Mouse (Mus musculus) ES-Bruce4 (cell line): Measurements from ENCODE around the gene Phactr1. TPM values are rescaled to one million over a fixed set of nuclear protein-coding genes. Genes with fewer than 3 reads are reported as not detected.
A peak's percentile ranks its signal among the peaks of the same experiment; 100 is the strongest.

ENCODE experiments used
- H3K27ac ChIP-seq: 2 replicates; pipeline ENCODE4 v1.5.1; 2012; ENCODE audit warnings: low read length, inconsistent platforms; ENCODE audit not compliant: insufficient read depth
- H3K27me3 ChIP-seq: 2 replicates; pipeline ENCODE4 v1.6.1; 2012; ENCODE audit warnings: mild to moderate bottlenecking, low read length, inconsistent platforms; ENCODE audit not compliant: control insufficient read depth, poor library complexity, insufficient read depth, severe bottlenecking
- H3K36me3 ChIP-seq: 2 replicates; pipeline ENCODE4 v1.6.1; 2012; ENCODE audit warnings: inconsistent platforms, mild to moderate bottlenecking, low read length, moderate library complexity; ENCODE audit not compliant: control insufficient read depth, poor library complexity, insufficient read depth, severe bottlenecking
- H3K4me1 ChIP-seq: one replicate; pipeline ENCODE4 v1.8.1; 2011; ENCODE audit warnings: low read length; ENCODE audit not compliant: control insufficient read depth, insufficient read depth
- H3K4me3 ChIP-seq: 2 replicates; pipeline ENCODE4 v1.5.1; 2011; ENCODE audit warnings: low read depth, mild to moderate bottlenecking, low read length
- H3K9ac ChIP-seq: 2 replicates; pipeline ENCODE4 v1.6.1; 2012; ENCODE audit warnings: low read depth, mild to moderate bottlenecking, inconsistent platforms; ENCODE audit not compliant: poor library complexity, severe bottlenecking
- H3K9me3 ChIP-seq: replicated peaks from 2 replicates; pipeline ENCODE4 v1.6.1; 2012; ENCODE audit warnings: mild to moderate bottlenecking, low read length, inconsistent platforms; ENCODE audit not compliant: control insufficient read depth, poor library complexity, insufficient read depth, severe bottlenecking
- CTCF ChIP-seq: IDR thresholded peaks from one replicate; pipeline ENCODE4 v1.8.1; 2011; ENCODE audit warnings: low read depth, low read length
- EP300 ChIP-seq: IDR thresholded peaks from 2 replicates; pipeline ENCODE4 v1.6.1; 2011; ENCODE audit warnings: low read depth, low read length; ENCODE audit not compliant: insufficient read depth
- POLR2A ChIP-seq: IDR thresholded peaks from one replicate; pipeline ENCODE4 v1.8.1; 2011; ENCODE audit warnings: low read length; ENCODE audit not compliant: insufficient read depth
- polyA plus RNA-seq: library from polyadenylated mRNA; stranded (reverse); fragments of >200 nt; gene quantifications from 2 replicates; pipeline ENCODE4 v1.2.4, GENCODE M21; 2011; ENCODE audit warnings: low read depth; ENCODE audit not compliant: missing spikeins, insufficient read depth, insufficient read length

The Phactr1 gene
- polyA plus RNA-seq, 1 experiment = 0.96 TPM

GRCm38 (mm10) chr13:42899611-42900010 is 219.2 kb downstream of the Phactr1 start:
- Histone ChIP-seq H3K9ac (no peak overlapping the region), H3K4me3 (no peak overlapping the region), H3K4me1 (no peaks in the 10 kb centered on the region), H3K9me3 (no peaks in the 10 kb centered on the region), H3K36me3 (no peaks in the 10 kb centered on the region), H3K27ac (no peak overlapping the region), H3K27me3 (no peaks in the 10 kb centered on the region)
- TF ChIP-seq CTCF (no peak), EP300 (no peak), POLR2A (no peak)

GRCm38 (mm10) chr13:42901837-42902236 is 221.4 kb downstream of the Phactr1 start:
- no peaks in the 10 kb centered on the region for H3K27me3 ChIP-seq
- no peaks in the 10 kb centered on the region for H3K9me3 ChIP-seq
- no peaks in the 10 kb centered on the region for H3K36me3 ChIP-seq
- H3K27ac ChIP-seq = no peak overlapping the region
- TF ChIP-seq POLR2A (no peak), CTCF (no peak), EP300 (no peak)
- no peak overlapping the region for H3K9ac ChIP-seq
- no peak overlapping the region for H3K4me3 ChIP-seq
- H3K4me1 ChIP-seq = no peaks in the 10 kb centered on the region

GRCm38 (mm10) chr13:42902859-42903258 is 222.4 kb downstream of the Phactr1 start:
- Histone ChIP-seq H3K4me3 (no peak overlapping the region), H3K9me3 (no peaks in the 10 kb centered on the region), H3K27ac (no peak overlapping the region), H3K36me3 (no peaks in the 10 kb centered on the region), H3K9ac (no peak overlapping the region), H3K27me3 (no peaks in the 10 kb centered on the region), H3K4me1 (no peaks in the 10 kb centered on the region)
- peak; percentile 64 for TF ChIP-seq CTCF
- TF ChIP-seq EP300 = no peak

DNA sequence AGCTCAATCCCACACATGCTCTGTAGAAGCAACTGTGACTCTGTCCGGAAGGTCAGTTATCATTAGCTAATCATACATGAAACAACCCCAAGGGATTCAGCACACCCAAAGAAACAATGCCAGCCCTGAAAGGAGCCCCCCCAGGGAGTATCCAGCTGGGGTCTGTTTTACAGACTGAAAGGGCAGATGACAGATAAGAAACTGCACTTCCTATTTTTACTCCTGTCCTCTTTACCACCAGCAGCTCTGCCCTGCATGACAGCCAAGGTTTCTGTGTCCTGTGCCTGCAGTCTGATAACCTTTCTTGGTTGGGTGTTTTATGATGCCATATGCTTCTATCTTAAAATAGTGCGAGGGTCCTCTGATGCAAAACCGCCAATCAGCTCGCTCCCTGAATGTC is 225.4 kb downstream of the Phactr1 start:
- no peaks in the 10 kb centered on the region for H3K4me1 ChIP-seq
- no peak for TF ChIP-seq POLR2A
- TF ChIP-seq CTCF = no peak
- no peak for TF ChIP-seq EP300
- H3K9ac ChIP-seq = no peak overlapping the region

DNA sequence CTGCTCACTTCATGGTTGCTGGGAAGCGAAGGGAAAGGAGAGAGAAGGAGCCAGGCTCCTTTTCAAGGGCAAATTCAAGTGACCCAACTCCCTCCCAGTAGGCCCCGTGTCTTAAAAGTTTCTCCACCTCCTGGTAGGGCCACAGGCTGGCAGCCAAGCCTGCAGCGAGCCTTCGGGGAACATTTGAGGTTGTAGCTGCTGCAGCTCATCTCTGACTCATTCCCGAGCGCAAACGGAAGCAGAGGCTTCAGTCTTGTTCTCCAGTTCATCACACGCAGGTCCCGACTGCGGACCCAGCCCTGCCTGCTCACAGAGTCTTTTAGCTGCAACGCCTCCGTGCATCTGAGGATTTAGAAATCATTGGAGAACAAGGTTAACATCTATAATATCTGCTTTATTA is 226.6 kb downstream of the Phactr1 start:
- TF ChIP-seq CTCF (no peak), EP300 (no peak), POLR2A (no peak)
- Histone ChIP-seq H3K9me3 (no peaks in the 10 kb centered on the region), H3K36me3 (no peaks in the 10 kb centered on the region), H3K4me1 (no peaks in the 10 kb centered on the region), H3K4me3 (no peak overlapping the region), H3K9ac (no peak overlapping the region), H3K27ac (no peak overlapping the region), H3K27me3 (no peaks in the 10 kb centered on the region)

More for the DNA sequence above, 225.4 kb downstream of the Phactr1 start:
- no peak overlapping the region for H3K4me3 ChIP-seq
- H3K9me3 ChIP-seq = no peaks in the 10 kb centered on the region
- no peaks in the 10 kb centered on the region for H3K36me3 ChIP-seq
- no peaks in the 10 kb centered on the region for H3K27me3 ChIP-seq
- H3K27ac ChIP-seq = no peak overlapping the region

- TF ChIP-seq EP300 = no peak
- no peak for TF ChIP-seq CTCF
- no peak for TF ChIP-seq POLR2A
- no peaks in the 10 kb centered on the region for H3K4me1 ChIP-seq
- H3K4me3 ChIP-seq = no peak overlapping the region
- no peaks in the 10 kb centered on the region for H3K9me3 ChIP-seq
- H3K9ac ChIP-seq = no peak overlapping the region
- no peak overlapping the region for H3K27ac ChIP-seq
- H3K27me3 ChIP-seq = no peaks in the 10 kb centered on the region
- no peaks in the 10 kb centered on the region for H3K36me3 ChIP-seq
These were observed 234.7 kb downstream of the Phactr1 start for GRCm38 (mm10) chr13:42915081-42915480.
